Mouse (Mus musculus) common myeloid progenitor, adult 5-6 weeks (primary cell): ENCODE data around the gene Sympk. TPM values are rescaled to one million over a fixed set of nuclear protein-coding genes. Genes with fewer than 3 reads are reported as not detected.
A peak's percentile ranks its signal among the peaks of the same experiment; 100 is the strongest.

ENCODE experiments used
- ATAC-seq: replicated peaks from 2 replicates; pipeline ENCODE4 v1.8.0; 2016; ENCODE audit warnings: low read depth, mild to moderate bottlenecking, moderate TSS enrichment, inconsistent platforms; ENCODE audit not compliant: poor library complexity, severe bottlenecking
- total RNA-seq: library from RNA; stranded (forward); fragments of 200-1000, 187-1606 nt; gene quantifications from 2 replicates; pipeline ENCODE4 v1.2.3, GENCODE M21; 2017

Gene Sympk
- 48.9 and 54.0 TPM in 2 replicates for total RNA-seq

- peak; percentile 87 for ATAC-seq
Measured at GRCm38 (mm10) chr7:19024096-19024506, at the start of gene Sympk. Gene Sympk, plus strand, starts transcription at chr7:19024377.

- no peak for ATAC-seq
Measured at GRCm38 (mm10) chr7:18978381-18978780, 45.8 kb upstream of the Sympk start.

DNA sequence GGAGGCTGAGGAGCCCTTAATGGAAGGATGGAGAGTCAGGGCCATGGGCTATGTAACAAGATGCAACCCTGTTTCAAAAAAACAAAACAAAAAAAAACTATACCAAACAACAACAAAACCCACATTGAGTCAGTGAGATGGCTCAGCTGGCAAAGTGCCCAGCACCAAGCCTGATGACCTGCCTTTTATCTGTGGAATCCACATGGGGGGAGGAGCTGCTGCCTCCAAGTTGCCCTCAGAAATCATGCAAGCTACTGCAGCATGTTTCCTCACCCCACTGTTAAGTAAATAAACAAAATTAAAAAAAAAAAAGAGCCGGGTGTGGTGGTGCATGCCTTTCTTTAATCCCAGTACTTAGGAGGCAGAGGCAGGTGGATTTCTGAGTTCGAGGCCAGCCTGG is 37.7 kb upstream of the Sympk start:
- no peak for ATAC-seq

GRCm38 (mm10) chr7:18987100-18987499 is 37.1 kb upstream of the Sympk start, which contains the start of gene Nanos2:
Gene Nanos2, plus strand, starts transcription at chr7:18987400.
- ATAC-seq = no peak

DNA sequence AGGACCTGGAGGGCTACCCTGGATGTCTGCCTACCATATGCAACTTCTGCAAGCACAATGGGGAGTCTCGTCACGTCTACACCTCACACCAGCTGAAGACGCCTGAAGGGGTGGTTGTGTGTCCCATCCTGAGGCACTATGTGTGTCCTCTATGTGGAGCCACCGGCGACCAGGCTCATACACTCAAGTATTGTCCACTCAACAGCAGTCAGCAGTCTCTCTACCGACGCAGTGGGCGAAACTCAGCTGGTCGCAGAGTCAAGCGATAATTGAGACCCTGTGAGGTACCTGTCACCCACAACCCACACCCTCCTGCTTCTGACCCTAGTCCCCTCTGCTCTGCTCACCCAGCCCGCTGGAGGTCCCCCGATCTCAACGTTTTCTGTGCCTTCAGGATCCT is 36.4 kb upstream of the Sympk start:
- no peak for ATAC-seq

DNA sequence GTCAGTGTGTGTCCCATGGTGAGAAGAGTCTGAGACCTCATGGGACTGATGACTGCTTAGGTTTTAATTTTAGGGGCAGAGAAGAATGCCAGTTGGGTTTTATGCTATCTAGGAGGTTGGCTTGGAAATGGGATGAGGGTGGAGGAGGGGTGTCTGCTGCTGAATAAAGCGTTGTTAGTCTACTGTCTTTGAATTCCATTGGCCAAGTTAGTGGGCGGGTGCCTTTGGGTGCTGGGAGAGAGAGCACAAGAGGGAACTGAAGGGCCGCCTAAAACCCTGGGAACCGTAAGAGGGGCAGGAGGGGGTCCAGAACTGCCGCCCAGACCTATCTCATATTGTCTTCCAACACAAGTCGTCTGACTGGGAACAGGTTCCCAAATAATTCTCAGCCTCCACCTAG is 35.4 kb upstream of the Sympk start:
- ATAC-seq = no peak

GRCm38 (mm10) chr7:18989995-18990394 is 34.2 kb upstream of the Sympk start:
- ATAC-seq = no peak

GRCm38 (mm10) chr7:18990601-18991295 is 33.4 kb upstream of the Sympk start, which contains the start of gene Mypop:
Gene Mypop, plus strand, starts transcription at chr7:18991245.
- peak; percentile 92 for ATAC-seq

GRCm38 (mm10) chr7:18991660-18992293 is 32.4 kb upstream of the Sympk start:
- no peak for ATAC-seq

DNA sequence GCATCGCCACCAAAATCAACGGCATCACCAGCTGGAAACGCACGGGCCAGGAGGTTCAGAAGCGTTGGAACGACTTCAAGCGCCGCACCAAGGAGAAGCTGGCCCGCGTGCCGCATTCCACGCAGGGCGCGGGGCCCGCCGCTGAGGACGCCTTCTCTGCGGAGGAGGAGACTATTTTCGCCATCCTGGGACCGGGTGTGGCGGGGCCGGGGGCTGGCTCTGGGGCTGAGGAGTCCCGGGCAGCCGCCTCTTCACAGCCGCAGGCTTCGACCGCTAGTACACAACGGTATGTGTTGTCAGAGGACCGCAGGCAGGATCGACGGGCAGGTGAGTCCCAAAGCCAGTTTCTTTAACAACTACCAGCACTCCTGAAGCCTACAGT is 31.9 kb upstream of the Sympk start:
- no peak for ATAC-seq

- ATAC-seq = no peak
Measured at GRCm38 (mm10) chr7:18993036-18993435, 31.1 kb upstream of the Sympk start.

DNA sequence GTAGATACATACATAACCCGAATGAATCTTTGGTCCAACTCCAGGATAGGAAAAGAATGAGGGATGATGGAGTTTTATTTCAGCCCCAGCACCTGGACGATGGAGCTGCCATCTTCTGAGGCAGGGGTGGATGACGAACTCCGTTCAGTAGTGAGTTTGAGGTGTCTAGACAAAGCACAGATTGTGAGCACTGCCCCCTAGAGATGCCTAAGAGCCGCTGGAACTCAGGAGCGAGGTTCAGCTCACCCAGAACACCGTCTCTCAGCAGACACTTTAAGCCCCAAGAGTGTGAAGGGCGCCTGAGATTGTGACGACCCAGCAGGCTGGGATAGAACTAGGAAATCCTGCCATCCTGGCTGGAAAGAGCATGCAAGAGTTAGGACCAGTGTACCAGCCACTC is 25.3 kb upstream of the Sympk start:
- ATAC-seq = no peak

GRCm38 (mm10) chr7:19000421-19000820 is 23.8 kb upstream of the Sympk start:
- no peak for ATAC-seq

DNA sequence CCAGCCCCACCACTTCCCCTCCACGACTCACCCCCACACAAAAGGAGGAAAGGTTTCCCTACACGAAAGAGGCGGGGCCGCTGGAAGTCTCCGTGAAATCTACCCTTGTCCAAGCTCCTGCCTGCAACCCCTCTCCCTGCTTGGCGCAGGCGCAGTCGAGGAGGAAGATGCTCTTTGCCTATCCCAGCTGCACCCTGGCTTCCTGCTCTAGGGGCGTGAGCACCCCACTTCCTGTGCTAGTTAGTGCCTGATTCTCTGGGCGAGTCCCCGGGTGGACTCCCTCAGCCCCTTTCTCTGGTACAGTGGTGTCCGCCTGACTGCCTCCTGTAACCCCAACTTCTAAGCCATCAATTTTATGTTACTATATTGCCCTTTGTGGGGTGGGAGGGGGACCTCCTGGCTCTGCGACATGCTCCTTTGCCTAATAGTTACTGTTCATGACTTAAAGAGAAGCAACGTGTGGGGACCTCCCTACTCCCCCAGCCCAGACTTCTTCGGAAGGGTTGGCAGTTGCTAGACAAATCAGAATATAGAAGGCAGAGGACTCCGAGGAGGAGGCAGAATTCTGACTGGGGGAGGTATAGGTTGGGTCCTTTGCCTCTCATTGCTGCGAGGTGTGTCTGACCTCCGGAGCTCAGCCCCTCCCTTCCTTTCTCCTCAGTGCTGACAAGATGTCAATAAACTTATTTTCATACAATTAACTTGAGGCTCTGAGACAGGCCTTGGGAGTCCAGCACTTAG is 22.9 kb upstream of the Sympk start:
- ATAC-seq = peak; percentile 64

DNA sequence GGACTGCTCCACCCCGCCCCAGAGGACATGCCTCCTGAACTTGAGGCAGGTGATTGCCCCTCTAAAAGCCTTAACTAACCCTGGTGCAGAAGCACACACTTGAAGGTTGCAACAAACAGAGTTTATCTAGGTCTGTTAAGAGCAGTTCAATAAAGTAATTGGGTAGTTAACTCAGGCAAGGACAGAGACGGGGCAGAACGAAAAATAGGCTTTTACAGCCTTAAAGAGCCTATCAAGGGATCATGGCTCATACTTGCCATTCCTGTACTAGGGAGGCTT is 22.4 kb upstream of the Sympk start:
- no peak for ATAC-seq

DNA sequence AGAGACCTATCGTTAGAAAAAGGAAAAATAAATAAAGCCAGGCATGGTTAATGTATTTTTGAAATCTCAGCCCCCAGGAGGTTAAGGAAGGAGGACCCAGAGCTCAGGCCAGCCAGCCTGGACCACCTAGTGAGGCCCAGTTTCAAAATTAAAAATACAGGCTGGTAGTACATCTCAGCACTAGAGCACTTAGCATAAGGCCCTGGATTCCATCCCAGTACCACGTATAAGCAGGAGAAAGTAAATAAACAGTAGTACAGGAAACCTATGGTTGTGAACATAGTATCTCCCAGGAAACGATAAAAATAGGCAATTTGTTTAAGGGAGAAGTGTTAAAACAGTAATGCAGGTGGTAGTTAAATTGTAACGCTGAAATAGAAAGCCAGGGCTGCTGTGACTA is 22.1 kb upstream of the Sympk start:
- no peak for ATAC-seq

- peak; percentile 61 for ATAC-seq
Measured at GRCm38 (mm10) chr7:19002848-19003498, 21.2 kb upstream of the Sympk start.

GRCm38 (mm10) chr7:19003902-19004630 is 20.1 kb upstream of the Sympk start, which contains the start of gene Irf2bp1:
Gene Irf2bp1, plus strand, starts transcription at chr7:19004044.
- ATAC-seq = peak; percentile 50

DNA sequence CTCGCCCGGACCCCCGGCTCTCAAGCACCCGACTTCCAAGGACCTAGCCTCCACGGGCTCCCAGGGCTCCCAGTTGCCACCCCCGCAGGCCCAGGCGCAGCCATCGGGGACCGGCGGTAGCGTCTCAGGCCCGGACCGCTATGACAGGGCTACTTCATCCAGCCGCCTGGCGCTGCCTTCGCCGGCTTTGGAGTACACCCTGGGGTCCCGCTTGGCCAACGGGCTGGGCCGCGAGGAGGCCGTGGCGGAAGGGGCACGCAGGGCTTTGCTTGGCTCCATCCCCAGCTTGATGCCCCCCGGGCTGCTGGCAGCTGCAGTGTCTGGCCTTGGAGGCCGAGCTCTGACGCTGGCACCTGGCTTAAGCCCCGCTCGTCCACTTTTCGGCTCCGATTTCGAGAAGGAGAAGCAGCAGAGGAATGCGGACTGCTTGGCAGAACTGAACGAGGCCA is 19.5 kb upstream of the Sympk start:
- ATAC-seq = no peak
